9 mouse cellular contexts compared by ENCODE assay signal in genomic region chr7:121734171-121734831, GRCm38 (mm10). TPM values are rescaled to one million over a fixed set of nuclear protein-coding genes. Genes with fewer than 3 reads are reported as not detected.
DNase-seq lines count a peak whose midpoint lies in the region; ATAC-seq and TF ChIP-seq lines count a peak whose summit lies in the region.
"Had no signal": no experiment of that assay in that cellular context is flagged by ENCODE, and none has a peak within 500 bp of the region (broad histone marks: within the 10 kb centered on the region; RNA-seq: fewer than 3 reads in every experiment).

Gene Scnn1g (plus strand): TSS chr7:121734479.

- no peak within 1 kb of the TSS for H3K27ac ChIP-seq in forebrain, embryonic 16.5 days (ENCODE audit: low read length)
- H3K27ac ChIP-seq in neural tube, embryonic 15.5 days (replicated peaks): no peak within 1 kb of the TSS
- H3K27ac ChIP-seq: macrophage had no signal

- DNase-seq in heart, postnatal 25 days (ENCODE audit: low spot score): peak; percentile 22
- peak; percentile 75 to 93 for DNase-seq in layer of hippocampus, adult 18-20 months (ENCODE audit: low spot score in 2 of 2)
- DNase-seq in lung, adult 18-20 months: peak; percentile 94 to 96
- peak; percentile 94 for DNase-seq in testis, postnatal 10 days (ENCODE audit: low spot score)

- intact Hi-C loops in heart, postnatal 25 days (cut with DNase I): loop anchor here (1.0 kb wide), 1 partner anchor 230 kb away; no protein-coding TSS in a partner anchor

- peak within 1 kb of the TSS; percentile 84 for H3K4me2 ChIP-seq in forebrain, embryonic 16.5 days (ENCODE audit: low read length)
- H3K4me2 ChIP-seq in neural tube, embryonic 15.5 days: peak within 1 kb of the TSS; percentile 89

- H3K4me1 ChIP-seq in E14TG2a.4 (replicated peaks; ENCODE audit: low read depth, low read length): peaks cover 22% of the 10 kb centered on the region
- peaks cover 10% of the 10 kb centered on the region for H3K4me1 ChIP-seq in forebrain, embryonic 16.5 days (replicated peaks; ENCODE audit: control insufficient read depth, insufficient read depth, low read length)
- H3K4me1 ChIP-seq in neural tube, embryonic 15.5 days: peaks cover 10% of the 10 kb centered on the region

- no peaks in the 10 kb centered on the region for H3K36me3 ChIP-seq in E14TG2a.4 (ENCODE audit: insufficient read depth, low read length)
- no peaks in the 10 kb centered on the region for H3K36me3 ChIP-seq in forebrain, embryonic 16.5 days (ENCODE audit: control insufficient read depth, insufficient read depth)
- no peaks in the 10 kb centered on the region for H3K36me3 ChIP-seq in neural tube, embryonic 15.5 days

- TF ChIP-seq CTCF in E14TG2a.4 (conservative IDR thresholded peaks at IDR 0.05; ENCODE audit: low read length): peak; percentile 78

- WGBS in forebrain, embryonic 16.5 days: under 1% methylated on average over 38 of the region's 38 CpGs
- under 1% methylated on average over 38 of the region's 38 CpGs for WGBS in neural tube, embryonic 15.5 days

- H3K27me3 ChIP-seq in E14TG2a.4 (ENCODE audit: insufficient read depth, low read length): peaks cover 50% of the 10 kb centered on the region
- peaks cover 28% of the 10 kb centered on the region for H3K27me3 ChIP-seq in forebrain, embryonic 16.5 days (replicated peaks; ENCODE audit: control insufficient read depth, insufficient read depth, low read length)
- peaks cover 37% of the 10 kb centered on the region for H3K27me3 ChIP-seq in neural tube, embryonic 15.5 days (replicated peaks)

- H3K9ac ChIP-seq in forebrain, embryonic 16.5 days (replicated peaks; ENCODE audit: low read depth, low read length): peak within 1 kb of the TSS; percentile 40; the same call in 1 of the 2 replicates
- H3K9ac ChIP-seq in neural tube, embryonic 15.5 days (replicated peaks): peak within 1 kb of the TSS; percentile 23; the same call in 1 of the 2 replicates

- peak within 1 kb of the TSS; percentile 68 for H3K4me3 ChIP-seq in E14TG2a.4 (replicated peaks; ENCODE audit: low read length)
- H3K4me3 ChIP-seq in forebrain, embryonic 16.5 days (replicated peaks; ENCODE audit: low read length): peak within 1 kb of the TSS; percentile 46
- H3K4me3 ChIP-seq in neural tube, embryonic 15.5 days (replicated peaks): peak within 1 kb of the TSS; percentile 42

- peak; percentile 92 for ATAC-seq in cerebellum, adult (ENCODE audit: insufficient number of reproducible peaks, low FRiP score, low TSS enrichment)
- peak; percentile 96 for ATAC-seq in forebrain, embryonic 16.5 days
- ATAC-seq in neural tube, embryonic 15.5 days (ENCODE audit: low FRiP score): peak; percentile 95

- H3K9me3 ChIP-seq in E14TG2a.4 (ENCODE audit: low read length): no peaks in the 10 kb centered on the region
- no peaks in the 10 kb centered on the region for H3K9me3 ChIP-seq in forebrain, embryonic 16.5 days (ENCODE audit: control insufficient read depth, low read length)
- no peaks in the 10 kb centered on the region for H3K9me3 ChIP-seq in neural tube, embryonic 15.5 days (replicated peaks)

RNA-seq across cellular contexts. Expression of gene Scnn1g, which starts in this region (rescaled TPM):
- 0.07 TPM in 1 of 2 replicates, not detected in the other for polyA plus RNA-seq in forebrain, embryonic 16.5 days (2015; fragmentation: Nextera tagmentation; extraction: Ambion mirVana)
- not detected for total RNA-seq in heart, postnatal 25 days (2021)
- total RNA-seq in layer of hippocampus, adult 18-20 months (2021): under 1 TPM; 0.10 to 0.30 TPM
- 0.28 TPM in 1 of 2 replicates, not detected in the other for polyA plus RNA-seq in neural tube, embryonic 15.5 days (2015; fragmentation: Nextera tagmentation; extraction: Ambion mirVana)
- polyA plus RNA-seq: macrophage had no signal

Comparison
In these comparisons a context has a peak if more than half of its experiments do, and no peak if none do; other contexts are left out.
1. Peak in ATAC-seq, H3K4me3 ChIP-seq, H3K9ac ChIP-seq and H3K4me2 ChIP-seq in forebrain, embryonic 16.5 days; RNA of the gene not detected or under 1 TPM.
2. Peak in DNase-seq in heart, postnatal 25 days; RNA of the gene not detected or under 1 TPM.
3. Peak in DNase-seq in layer of hippocampus, adult 18-20 months; RNA of the gene not detected or under 1 TPM.
4. Peak in ATAC-seq, H3K4me3 ChIP-seq, H3K9ac ChIP-seq and H3K4me2 ChIP-seq in neural tube, embryonic 15.5 days; RNA of the gene not detected or under 1 TPM.
5. DNase-seq: peak in every context shown above with its lines; median percentile 95 in lung, adult 18-20 months; 94 in testis, postnatal 10 days; 84 in layer of hippocampus, adult 18-20 months; 22 in heart, postnatal 25 days.